Mouse (Mus musculus) kidney, postnatal 36 days (tissue): ENCODE measurements around the gene Chrne.
A peak's percentile ranks its signal among the peaks of the same experiment; 100 is the strongest.
"Not testable (repeated sequence)": the region's sequence is repeated elsewhere in the genome, so short reads cannot be mapped to it uniquely, and the experiment has no call there.

Source experiments
- DNase-seq, 2 experiments: peaks; one replicate each; pipeline ENCODE4 v3.0.0; 2021 to 2022; ENCODE audit warnings: mixed read lengths in 2 of 2

Chrne gene

DNA sequence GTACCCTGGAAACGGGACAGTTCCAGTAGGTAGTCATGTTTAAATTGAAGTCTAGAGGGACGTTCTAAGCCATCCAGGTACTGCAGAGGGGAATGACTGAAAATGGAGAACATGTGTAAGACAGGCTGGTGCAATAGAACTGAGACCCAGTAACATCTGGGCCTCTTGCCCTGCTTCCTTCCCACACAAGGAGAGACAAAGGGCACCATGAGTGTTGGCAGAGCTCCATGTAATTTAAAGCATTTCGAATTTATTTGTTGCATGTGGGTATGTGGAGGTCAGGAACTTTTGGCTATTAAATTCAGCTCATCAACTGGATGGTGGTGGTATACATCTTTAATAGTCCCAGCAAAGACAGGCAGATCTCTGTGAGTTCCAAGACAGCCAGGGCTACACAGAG is 36.8 kb downstream of the Chrne start:
- no peak for DNase-seq

DNA sequence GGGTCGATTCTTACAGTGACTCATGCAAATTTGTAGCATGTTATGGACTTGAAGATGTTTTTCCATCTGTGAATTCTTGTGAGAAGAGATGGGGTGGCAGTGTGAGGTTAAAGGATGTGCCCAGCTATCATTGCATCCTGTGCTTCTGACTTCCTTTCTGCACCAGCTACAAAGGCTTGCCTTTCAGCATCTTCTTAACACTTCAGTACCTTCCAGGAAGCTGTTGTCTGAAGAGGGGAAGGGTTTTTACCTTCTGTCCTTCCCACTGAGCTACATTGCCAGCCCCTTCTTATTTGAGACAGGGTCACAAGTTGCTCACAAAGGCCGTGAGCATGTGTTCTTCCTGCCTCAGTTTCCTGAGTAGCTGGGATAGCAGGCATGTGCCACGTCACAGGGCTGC is 38.1 kb downstream of the Chrne start:
- DNase-seq: no peak

DNA sequence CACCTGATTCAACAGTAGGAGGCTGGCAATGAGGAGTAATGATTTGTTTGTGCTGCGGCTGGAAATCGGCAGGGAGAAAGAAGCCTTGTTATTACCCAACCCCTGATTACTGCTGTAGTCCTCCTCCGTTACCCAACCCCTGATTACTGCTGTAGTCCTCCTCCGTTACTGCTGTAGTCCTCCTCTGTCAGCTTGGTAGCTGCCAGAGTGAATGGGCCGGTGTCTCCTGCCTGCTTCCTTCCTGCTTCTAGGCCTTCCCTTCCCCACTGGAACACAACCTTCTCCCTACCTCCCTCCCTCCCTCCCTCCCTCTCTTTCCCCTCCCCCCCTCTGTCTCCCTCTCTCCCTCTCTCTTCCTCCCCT is 38.7 kb downstream of the Chrne start:
- no peak for DNase-seq

DNA sequence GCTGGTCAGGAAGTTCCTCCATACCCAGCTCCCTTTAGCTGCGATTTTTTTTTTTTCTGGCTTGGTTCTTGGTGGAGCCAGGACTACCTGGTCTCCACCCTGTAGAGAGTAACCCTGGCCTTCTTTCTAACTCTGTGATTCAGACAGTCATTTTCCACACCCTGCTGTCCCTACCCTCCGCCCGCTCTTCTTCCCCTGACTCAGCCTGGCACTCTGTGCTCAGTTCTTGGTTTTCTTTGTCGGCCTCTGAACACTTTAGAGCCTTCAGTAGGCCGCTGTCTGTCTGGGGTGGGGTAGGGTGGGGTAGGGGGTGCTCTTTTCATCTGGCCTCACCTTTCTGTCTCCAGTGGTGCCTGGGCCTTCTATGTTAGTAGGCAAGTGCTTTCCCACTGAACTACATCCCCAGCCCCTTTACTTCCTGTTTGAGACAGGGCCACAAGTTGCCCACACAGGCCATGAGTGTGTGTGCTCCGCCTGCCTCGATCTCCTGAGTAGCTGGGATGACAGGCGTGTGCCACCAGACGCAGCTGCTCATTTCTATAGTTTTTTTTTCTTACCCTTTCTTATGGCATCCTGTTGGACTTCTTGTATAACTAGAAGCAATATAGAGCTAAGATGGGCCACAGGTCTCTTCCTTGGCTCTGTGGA is 39.2 kb downstream of the Chrne start:
- DNase-seq: no peak

DNA sequence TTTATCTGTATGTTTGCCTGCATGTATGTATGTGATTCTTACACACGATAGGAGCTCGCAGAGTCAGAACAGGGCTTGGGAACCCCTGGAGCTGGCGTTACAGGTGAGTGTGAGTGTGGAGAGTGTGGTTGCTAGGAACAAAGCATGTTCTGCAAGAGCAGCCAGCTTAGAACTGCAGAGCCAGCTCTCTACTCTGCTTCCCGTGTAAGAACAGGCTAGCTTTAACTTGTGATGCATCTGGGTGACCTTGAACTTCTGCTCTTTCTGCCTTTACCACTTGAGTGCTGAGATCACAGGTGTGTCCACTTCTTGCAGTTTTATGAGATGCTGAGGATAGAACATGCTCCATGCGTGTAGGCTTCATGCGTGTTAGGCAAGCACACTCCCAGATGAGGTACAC is 40.1 kb downstream of the Chrne start:
- no peak for DNase-seq

DNA sequence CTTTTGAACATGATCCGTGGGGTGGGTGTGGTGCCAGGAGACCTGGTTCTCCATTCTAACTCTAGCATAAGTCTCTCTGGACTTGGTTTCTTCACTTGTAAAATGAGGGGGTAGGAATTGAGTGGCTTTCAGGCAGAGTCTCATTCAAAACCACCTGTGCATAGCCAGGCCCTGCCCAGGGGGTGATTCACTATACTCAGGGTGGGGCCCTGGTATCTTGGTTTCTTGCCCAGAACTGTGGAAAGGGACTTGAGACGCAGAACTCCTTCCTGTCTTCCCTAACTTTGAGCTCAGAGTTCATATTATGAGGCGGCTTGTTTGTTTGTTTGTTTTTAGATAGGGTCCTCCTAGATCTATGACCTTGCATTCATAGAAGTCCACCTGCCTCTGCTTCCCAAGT is 41.8 kb downstream of the Chrne start:
- DNase-seq: peak; percentile 41 to 53

- DNase-seq: no peak
Measured at GRCm38 (mm10) chr11:70573872-70574271, 45.1 kb downstream of the Chrne start.

GRCm38 (mm10) chr11:70572348-70572902 is 46.6 kb downstream of the Chrne start:
- DNase-seq: no peak

DNA sequence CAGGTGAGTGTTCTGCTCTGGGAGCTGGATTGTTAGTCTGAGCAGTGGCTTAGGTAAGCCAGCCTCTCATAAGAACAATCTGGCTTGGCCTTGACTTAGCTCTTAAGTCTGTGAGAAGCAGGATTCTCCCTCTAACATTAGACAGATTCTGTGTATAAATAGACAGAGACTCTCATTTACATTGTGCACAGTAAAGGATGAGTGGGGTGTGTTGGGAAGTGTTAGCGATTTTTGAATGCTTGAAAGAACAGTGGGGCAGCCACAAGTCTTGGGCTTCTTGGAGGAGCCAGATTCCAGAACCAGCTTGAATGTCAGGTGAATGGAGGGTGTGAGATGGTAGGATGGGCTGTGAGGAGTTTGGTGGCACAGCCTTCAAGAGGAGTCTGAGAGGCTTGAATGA is 47.4 kb downstream of the Chrne start:
- no peak for DNase-seq

DNA sequence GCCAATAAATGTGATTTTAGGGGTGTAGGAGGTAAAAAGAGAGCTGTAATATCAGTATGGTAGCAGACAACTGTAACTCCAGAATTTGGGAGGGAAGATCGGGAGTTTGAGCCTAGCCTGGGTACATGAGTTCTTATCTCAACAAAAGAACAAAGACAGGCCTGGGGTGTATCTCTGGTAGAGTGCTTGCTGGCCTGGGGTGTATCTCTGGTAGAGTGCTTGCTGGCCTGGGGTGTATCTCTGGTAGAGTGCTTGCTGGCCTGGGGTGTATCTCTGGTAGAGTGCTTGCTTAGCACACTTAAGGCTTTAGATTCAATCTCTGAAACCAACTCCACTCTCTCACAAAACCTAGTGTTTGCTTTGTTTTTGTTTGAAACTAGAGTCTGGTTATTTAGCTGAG is 48.4 kb downstream of the Chrne start:
- DNase-seq: not testable (repeated sequence)

- DNase-seq: no peak
Measured at GRCm38 (mm10) chr11:70566586-70566985, 52.4 kb downstream of the Chrne start.
